ENCODE assay signal across 8 mouse cellular contexts in genomic region chr13:21778814-21779766, GRCm38 (mm10). TPM values are rescaled to one million over a fixed set of nuclear protein-coding genes. Genes with fewer than 3 reads are reported as not detected.
A peak's percentile ranks its signal among the peaks of the same experiment; 100 is the strongest.
DNase-seq lines count a peak whose midpoint lies in the region; ATAC-seq and TF ChIP-seq lines count a peak whose summit lies in the region.

No protein-coding gene starts in this region.

- DNase-seq in adipocyte (ENCODE audit: low spot score), result peak; percentile 88
- DNase-seq in gastrocnemius, adult 8-10 months (ENCODE audit: low spot score in 2 of 2), result peak; percentile 20 to 38
- peak; percentile 95 for DNase-seq in induced T-regulatory cell, adult 2 months (ENCODE audit: low read depth)
- peak; percentile 49 to 58 for DNase-seq in left cerebral cortex, adult 8-10 months (ENCODE audit: low spot score in 2 of 2)
- peak; percentile 71 to 80 for DNase-seq in right cerebral cortex, adult 2 months (ENCODE audit: low spot score in 2 of 2)
- peak; percentile 35 for DNase-seq in urinary bladder, postnatal 25 days (ENCODE audit: low spot score)

- ATAC-seq in megakaryocyte, adult 5-6 weeks (ENCODE audit: poor library complexity, severe bottlenecking), result peak; percentile 69

- TF ChIP-seq POLR2A in cortical plate, adult 2 months (IDR thresholded peaks at IDR 0.05; ENCODE audit: extremely low read depth, insufficient read depth, low read length), result no peak

- no peak for TF ChIP-seq CTCF in cortical plate, adult 2 months (IDR thresholded peaks at IDR 0.05; ENCODE audit: extremely low read depth, insufficient read depth, low read length)

- H3K4me3 ChIP-seq in cortical plate, adult 2 months (ENCODE audit: insufficient read depth, low read length), result peak overlapping the region; percentile 38

- no peak overlapping the region for H3K27ac ChIP-seq in cortical plate, adult 2 months (ENCODE audit: insufficient read depth, low read length)

- no peaks in the 10 kb centered on the region; the same call in 1 of the 2 replicates for H3K4me1 ChIP-seq in cortical plate, adult 2 months (ENCODE audit: control insufficient read depth, insufficient read depth, low read length)

RNA-seq across cellular contexts. Expression of gene Hist1h1b, which starts 1.3 kb away (rescaled TPM):
- 0.21 and 0.25 TPM in 2 replicates for polyA plus RNA-seq in cortical plate, adult 2 months (2012; rRNA removed)
- 1 to 10 TPM in 1 of 4 experiments, under 1 TPM in 2, not detected in 1; 0.40 to 1.2 (median 0.70) TPM for total RNA-seq in gastrocnemius, adult 8-10 months (2022)
- total RNA-seq in left cerebral cortex, adult 8-10 months (2022), result 10 to 100 TPM in 2 of 4 experiments, 1 to 10 TPM in 2; 7.2 to 11.0 (median 10.2) TPM
- total RNA-seq in megakaryocyte, adult 5-6 weeks (2015), result 792 and 803 TPM in 2 replicates
- 2,001 and 2,565 TPM in 2 replicates for total RNA-seq in megakaryocyte, adult 5-6 weeks (2017)

RNA-seq across cellular contexts. Expression of gene Hist1h3i, which starts 4.1 kb away (rescaled TPM):
- polyA plus RNA-seq in cortical plate, adult 2 months (2012; rRNA removed), result 1.3 and 3.1 TPM in 2 replicates
- 10 to 100 TPM in 3 of 4 experiments, 1 to 10 TPM in 1; 9.4 to 19.6 (median 16.7) TPM for total RNA-seq in gastrocnemius, adult 8-10 months (2022)
- total RNA-seq in left cerebral cortex, adult 8-10 months (2022), result 10 to 100 TPM; 44.4 to 70.8 (median 54.9) TPM
- total RNA-seq in megakaryocyte, adult 5-6 weeks (2015), result 290 and 369 TPM in 2 replicates
- 211 and 245 TPM in 2 replicates for total RNA-seq in megakaryocyte, adult 5-6 weeks (2017)

RNA-seq across cellular contexts. Expression of gene Hist1h2an, which starts 7.9 kb away (rescaled TPM):
- not detected in 2 replicates for polyA plus RNA-seq in cortical plate, adult 2 months (2012; rRNA removed)
- not detected for total RNA-seq in gastrocnemius, adult 8-10 months (2022)
- 1 to 10 TPM in 2 of 4 experiments, not detected in 2; 2.9 to 4.0 TPM for total RNA-seq in left cerebral cortex, adult 8-10 months (2022)
- total RNA-seq in megakaryocyte, adult 5-6 weeks (2015), result 5.6 TPM in 1 of 2 replicates, not detected in the other
- 740 and 806 TPM in 2 replicates for total RNA-seq in megakaryocyte, adult 5-6 weeks (2017)

RNA-seq across cellular contexts. Expression of gene Hist1h2bp, which starts 8.2 kb away (rescaled TPM):
- 0.26 and 0.63 TPM in 2 replicates for polyA plus RNA-seq in cortical plate, adult 2 months (2012; rRNA removed)
- total RNA-seq in gastrocnemius, adult 8-10 months (2022), result 1 to 10 TPM in 1 of 4 experiments, under 1 TPM in 1, not detected in 2; 0.73 to 2.1 TPM
- 10 to 100 TPM in 1 of 4 experiments, 1 to 10 TPM in 3; 6.0 to 11.4 (median 8.5) TPM for total RNA-seq in left cerebral cortex, adult 8-10 months (2022)
- total RNA-seq in megakaryocyte, adult 5-6 weeks (2015), result 15.3 and 29.2 TPM in 2 replicates
- total RNA-seq in megakaryocyte, adult 5-6 weeks (2017), result 50.7 and 60.8 TPM in 2 replicates

RNA-seq across cellular contexts. Expression of gene Hist1h2bn, which starts 25.2 kb away (rescaled TPM):
- 2.0 and 2.7 TPM in 2 replicates for polyA plus RNA-seq in cortical plate, adult 2 months (2012; rRNA removed)
- total RNA-seq in gastrocnemius, adult 8-10 months (2022), result 1 to 10 TPM in 2 of 4 experiments, not detected in 2; 1.5 to 1.8 TPM
- 10 to 100 TPM in 3 of 4 experiments, 1 to 10 TPM in 1; 1.6 to 11.3 (median 10.8) TPM for total RNA-seq in left cerebral cortex, adult 8-10 months (2022)
- 318 and 331 TPM in 2 replicates for total RNA-seq in megakaryocyte, adult 5-6 weeks (2015)
- total RNA-seq in megakaryocyte, adult 5-6 weeks (2017), result 1,434 and 1,651 TPM in 2 replicates

Comparison
In these comparisons a context has a peak if more than half of its experiments do, and no peak if none do; other contexts are left out.
1. DNase-seq: peak in every context shown above with its lines; median percentile 95 in induced T-regulatory cell, adult 2 months; 88 in adipocyte; 76 in right cerebral cortex, adult 2 months; 54 in left cerebral cortex, adult 8-10 months; 35 in urinary bladder, postnatal 25 days; 29 in gastrocnemius, adult 8-10 months.
2. RNA of gene Hist1h1b, which starts 1.3 kb away (total RNA-seq): 792 to 2,565 TPM in megakaryocyte, adult 5-6 weeks; 7.2 to 11.0 TPM in left cerebral cortex, adult 8-10 months and 0.40 to 1.2 TPM in gastrocnemius, adult 8-10 months; every median in the first group is over 10 times any median in the second.